Mouse (Mus musculus) neutrophil, adult 5-6 weeks (primary cell): Measurements from ENCODE around the gene Prm3. TPM values are rescaled to one million over a fixed set of nuclear protein-coding genes. Genes with fewer than 3 reads are reported as not detected.

Source experiments
- ATAC-seq: fragments of 151-379, 151-347 bp; 2 replicates; pipeline ENCODE4 v1.8.0; 2017; ENCODE audit warnings: mild to moderate bottlenecking, moderate TSS enrichment; ENCODE audit not compliant: insufficient number of reproducible peaks, poor library complexity, low FRiP score, severe bottlenecking; ENCODE audit errors: extremely low read depth
- total RNA-seq: library from RNA; stranded (forward); fragments of 200-1000 nt; gene quantifications from 2 replicates; pipeline ENCODE4 v1.2.3, GENCODE M21; 2017

The Prm3 gene
- total RNA-seq: not detected in 2 replicates

DNA sequence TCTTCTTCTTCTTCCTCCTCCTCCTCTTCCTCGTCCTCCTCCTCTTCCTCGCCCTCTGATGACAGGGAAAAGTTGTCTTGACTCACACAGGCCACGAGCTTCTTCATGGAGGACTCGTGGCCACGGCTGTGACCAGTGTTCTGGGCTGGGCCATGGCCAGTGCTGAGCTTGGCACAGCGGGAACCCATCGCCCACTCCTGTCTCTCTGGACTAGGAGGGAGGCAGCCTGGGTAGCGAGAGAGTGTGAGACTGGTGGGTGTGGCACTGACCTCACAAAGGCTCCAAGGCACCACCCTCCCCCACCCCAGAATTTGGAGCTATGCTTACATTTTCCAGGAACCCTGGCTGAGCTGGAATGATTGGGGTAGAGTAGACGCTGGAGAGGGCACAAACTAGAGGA is at the start of gene Prm3:
Gene Prm3 (minus strand): TSS at position 213 of the 400 bp plus-strand sequence.
- ATAC-seq: no peak

DNA sequence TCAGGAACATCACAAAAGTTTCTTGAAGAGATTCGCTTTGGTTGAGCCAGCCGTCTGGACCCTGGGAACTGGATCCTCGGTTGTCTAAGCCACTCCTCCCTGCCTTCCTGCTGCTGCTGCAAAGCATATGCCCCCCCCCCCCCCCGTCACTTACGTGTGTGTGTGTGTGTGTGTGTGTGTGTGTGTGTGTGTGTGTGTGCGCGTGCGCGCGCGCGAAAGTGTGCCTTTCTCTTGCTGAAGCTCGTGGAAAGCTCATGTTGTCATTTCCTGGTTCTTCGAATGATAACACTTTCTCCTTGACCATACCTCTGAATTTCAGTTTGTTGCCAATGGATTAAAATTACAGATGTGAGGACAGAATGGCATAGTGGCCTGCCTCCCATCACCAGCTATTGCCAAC is 49.3 kb upstream of the Prm3 start:
- no peak for ATAC-seq

DNA sequence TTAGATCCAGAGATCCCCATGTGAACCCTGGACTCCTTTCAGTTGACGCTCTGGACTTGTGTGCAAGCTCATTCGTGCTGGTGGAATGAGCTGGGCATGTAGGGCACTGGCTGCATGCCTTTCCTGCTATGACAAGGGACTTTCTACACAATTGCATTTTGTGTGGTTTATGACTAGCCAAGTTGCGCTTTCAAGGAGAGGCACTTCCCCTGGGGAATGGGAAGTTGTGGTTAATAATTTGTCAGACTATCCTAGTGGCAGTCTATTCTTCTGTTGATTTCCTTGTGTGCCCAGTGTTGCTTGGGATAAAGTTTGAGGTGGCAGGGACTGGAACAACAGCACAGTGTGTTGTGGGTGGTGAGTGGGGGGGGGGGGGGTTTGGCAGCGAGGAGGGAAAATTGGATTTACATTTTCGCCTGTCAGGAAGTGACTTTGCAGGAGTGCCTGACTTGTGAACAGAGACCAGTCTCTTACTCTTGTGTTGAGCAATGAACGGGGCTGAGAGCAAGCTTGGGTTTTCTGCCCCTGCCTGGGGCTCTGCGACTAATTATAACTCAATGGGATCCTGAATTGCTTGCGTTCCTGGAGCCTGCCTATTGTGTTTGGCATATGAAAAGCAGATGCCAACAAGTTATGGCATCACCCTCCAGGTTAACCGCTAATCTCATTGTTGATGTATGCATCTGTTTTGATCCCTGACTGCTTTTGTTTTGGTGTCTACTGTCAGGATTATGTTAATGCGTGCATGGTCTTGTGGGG is 48.0 kb upstream of the Prm3 start:
- ATAC-seq: peak; percentile 32; the same call in 1 of the 2 replicates

DNA sequence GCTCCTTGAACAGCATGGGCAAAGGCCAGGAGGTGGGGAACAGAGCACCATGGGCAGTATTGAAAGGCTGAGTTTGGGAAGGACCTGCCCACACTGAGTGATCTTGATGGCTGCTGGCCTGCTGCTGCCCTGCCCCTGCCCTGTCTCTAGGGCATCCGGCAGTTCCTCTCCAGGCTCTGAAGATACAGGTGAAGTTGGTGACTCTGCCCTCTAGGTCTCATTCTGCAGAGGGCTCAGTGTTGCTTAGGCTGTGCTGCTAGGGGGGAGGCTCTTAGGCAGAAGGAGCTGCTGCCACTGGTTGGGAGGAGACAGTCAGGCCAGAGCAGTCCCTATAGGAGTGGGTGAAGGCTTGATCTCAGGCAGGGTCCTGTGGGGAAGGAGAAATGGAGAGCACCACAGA is 47.2 kb upstream of the Prm3 start:
- no peak for ATAC-seq

DNA sequence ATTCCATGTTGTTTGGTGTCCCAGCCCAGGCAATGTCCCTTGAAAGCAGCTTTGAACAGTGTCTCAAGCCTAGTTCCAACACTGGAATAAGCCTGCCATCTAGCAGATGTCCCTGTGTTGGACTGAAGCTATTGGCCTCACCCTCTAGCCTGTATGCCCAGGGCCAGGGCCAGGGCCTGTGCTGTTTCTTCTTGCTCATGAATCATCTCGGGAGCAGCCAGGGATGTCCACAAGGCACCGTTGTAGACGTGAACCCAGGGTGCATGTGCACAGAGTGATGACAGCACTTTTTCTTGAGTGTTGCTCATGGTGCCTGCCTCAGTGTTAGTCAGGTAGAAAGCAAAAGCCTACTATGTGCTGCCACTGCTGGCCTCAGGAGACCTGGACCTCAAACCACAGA is 46.5 kb upstream of the Prm3 start:
- ATAC-seq: no peak

DNA sequence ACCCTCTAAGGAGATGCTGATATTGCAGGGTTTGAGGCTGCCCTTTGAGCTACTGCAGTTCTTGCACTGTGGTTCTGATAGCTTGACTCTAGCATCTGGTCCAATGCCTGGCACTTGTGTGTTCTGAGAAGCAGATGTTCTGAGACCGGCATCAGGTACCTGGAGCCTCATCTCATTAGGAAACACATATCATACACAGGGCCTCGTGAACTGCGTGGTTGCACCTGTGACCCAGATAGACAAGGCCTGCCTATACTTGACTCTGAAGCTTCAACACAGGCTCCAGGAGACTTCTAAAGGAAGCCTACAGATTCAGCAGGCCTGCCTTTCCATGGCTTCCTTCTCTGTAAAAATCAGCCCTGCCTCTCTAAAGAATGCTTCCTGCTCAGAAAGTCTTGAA is 45.7 kb upstream of the Prm3 start:
- ATAC-seq: no peak

DNA sequence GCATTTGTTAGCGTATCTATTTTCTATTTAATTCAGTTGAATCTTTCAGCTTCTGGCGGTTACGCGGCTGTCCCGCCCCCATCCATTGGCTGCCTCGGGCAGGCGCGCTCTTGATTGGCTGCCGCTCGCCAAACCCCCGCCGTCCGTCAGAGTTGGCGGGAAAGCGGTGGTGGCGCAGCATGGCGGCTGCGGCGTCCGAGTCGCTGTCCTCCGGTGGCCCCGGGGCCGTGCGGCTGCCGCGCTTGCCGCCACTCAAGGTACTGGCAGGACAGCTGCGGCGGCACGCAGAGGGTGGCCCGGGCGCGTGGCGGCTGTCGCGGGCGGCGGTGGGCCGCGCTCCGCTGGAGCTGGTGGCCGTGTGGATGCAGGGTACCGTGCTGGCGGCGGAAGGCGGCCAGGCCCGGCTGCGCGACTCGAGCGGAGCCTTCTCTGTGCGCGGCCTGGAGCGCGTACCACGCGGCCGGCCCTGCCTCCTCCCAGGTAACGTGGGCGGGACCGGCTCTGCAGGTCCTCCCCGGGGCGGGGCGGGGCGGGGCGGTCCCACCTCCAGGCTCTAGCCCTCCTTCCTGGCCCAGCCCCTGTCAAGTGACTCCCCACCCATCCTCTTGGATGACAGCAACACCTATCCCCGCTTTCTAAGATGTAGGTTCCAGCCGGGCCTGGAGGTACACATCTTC is 44.3 kb upstream of the Prm3 start, which contains the start of gene Rmi2:
Gene Rmi2 (plus strand): TSS at position 149 of the 677 bp plus-strand sequence.
- ATAC-seq: peak; percentile 82

DNA sequence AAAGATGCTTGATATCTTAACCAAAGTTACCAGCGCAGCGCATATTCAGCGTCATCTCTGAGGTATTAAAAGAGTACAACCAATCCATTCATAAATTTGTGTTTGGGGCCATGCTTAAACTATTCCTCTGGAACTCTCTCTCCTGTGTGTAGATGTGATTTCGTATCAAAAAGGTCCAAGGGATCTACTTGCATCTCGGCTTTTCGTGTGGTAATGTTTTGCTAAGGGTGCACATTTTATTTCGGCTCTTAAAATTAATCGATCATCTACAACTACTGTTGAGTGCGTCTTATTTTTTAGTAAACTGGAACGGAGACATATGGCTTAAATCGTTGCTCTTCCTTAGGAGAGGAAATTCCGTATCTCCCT is 43.8 kb upstream of the Prm3 start:
- ATAC-seq: no peak

DNA sequence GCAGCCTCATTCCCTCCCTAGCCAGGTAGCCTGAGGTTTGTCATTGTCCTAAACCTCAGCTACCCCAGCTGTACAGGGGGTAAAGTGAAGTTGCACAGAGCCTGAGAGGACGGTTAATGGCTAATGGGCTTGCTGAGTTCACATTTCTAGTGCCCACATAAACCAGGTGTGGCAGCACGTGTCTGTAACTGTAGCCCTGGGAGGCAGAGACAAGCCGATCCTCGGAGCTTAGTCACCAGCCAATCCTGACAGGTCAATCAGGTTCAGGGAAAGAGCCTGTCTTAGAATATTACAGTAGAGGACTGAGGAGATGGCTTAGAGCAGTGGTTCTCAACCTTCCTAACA is 37.7 kb upstream of the Prm3 start:
- no peak for ATAC-seq

DNA sequence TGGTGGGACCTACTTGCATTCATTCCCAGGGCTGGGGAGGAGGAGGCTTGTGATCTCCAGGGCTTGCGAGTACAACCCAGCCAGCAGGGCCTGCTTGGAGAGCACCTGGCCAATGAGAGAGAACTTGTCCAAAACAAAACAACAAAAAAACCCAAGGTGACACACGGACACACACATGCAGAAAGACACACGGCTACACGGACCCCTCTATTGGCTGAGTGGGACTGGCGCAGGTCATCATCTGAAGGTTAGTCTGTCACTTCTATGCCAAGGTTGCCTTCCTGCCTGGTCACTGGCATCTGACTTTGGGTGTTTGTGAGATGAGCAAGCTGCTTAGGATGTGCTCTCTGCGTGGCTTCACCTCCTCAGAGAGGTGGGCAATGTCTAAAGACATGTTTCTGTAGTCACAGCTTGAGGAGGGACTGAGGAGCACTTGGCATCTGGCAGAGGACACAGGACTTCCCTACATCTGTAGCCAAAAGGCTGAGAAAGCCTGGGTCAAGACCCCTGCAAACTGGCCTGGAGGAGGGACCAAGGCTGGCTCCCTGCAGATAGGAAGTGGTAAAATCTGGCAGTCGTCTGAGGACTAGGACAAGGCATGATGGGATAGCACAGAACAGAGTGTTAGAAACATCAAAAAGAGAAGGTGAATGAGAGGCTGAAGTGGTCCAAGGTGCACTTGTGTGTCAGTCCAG is 37.2 kb upstream of the Prm3 start:
- no peak for ATAC-seq

DNA sequence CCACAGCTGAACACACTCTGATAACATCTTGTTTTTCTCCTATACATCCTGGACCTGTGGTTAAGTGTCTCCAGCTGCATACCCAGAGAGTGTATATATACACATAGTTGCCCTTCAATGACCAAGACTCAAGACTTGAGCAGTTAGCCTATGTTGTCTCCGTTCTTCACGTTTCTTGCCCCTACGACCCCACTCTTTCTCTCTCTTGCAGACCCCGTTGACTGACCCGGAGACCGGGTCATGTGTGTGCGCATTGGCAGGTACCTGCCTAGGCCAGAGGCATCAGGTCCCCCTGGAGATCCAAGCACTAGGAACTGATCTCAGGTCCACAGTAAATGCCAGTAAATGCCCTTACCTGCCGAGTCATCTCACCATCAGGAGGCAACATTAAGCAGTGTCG is 36.6 kb upstream of the Prm3 start:
- no peak for ATAC-seq

DNA sequence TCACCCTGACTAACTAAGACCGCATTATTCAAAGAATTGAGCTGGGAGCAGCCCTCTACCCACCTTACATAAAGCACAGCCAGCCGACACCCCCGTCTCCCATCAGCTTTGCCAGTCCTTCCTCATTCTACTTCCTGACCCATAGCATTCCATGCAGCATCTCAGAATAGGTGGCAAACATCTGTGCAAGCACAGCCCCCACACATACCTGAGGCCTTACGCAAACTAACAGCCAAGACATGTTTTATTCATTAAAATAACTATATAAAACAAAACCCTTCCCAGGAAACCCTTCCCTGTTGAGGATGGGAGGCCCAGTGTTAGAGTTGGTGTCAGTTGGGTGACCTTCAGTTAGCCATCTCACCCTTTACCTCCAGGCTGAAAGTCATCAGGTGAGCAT is 35.1 kb upstream of the Prm3 start:
- no peak for ATAC-seq

DNA sequence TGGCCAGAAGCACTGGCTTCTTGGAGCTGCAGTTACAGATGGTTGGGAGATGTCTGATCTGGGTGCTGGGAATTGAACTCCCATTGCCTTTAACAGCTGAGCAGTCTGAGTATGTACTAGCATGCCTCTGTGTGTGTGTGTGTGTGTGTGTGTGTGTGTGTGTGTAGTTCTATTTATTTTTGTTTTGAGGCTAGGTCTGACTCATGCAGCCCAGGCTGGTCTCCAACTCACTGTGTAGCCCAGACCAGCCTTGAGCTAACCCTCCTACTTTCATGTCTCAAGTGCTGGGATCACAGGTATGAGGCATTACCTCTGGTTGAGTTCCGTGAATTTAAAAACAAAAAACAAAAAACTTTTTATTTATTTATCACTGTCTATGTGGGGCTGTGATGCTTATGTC is 33.8 kb upstream of the Prm3 start:
- no peak for ATAC-seq

DNA sequence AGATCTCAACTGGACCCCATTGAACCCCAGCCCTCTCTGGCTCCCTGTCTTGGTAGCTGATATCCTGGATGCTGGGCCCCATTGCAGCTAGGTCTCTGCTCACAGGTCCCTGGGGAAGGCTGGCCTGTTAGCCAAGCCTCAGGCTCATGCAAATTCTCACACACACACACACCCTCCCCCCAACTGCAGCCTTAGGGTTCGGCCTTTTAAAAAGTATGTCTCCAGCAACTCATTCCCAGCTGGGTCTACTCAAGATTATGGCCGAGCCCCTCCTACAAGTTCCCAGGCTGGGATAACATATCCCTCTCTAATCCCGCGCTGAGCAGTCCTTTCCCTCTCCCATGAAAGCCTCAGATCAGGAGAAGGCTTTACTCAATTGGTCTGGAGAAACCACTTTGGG is 30.7 kb upstream of the Prm3 start:
- ATAC-seq: 0 out of 2 replicates have a peak, but pooled peaks have one; percentile 14

DNA sequence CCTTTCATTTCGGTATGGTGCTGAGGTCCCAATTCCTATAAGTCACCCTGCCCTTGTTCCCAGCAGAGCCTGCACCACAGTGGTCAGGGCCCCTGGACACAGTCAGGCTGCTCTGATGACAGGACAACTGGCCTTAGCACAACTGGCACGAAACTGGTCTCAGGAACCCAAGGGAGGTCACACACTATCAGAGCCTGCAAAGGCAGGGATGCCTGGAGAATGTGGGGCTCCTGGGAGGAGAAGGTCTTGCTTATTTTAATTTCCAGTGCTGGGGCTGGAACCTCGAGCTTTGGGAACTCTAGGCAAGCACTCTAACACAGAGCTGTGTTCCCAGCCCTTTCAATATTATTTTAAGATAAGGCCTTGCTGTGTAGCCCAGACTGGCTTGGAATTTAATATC is 29.3 kb upstream of the Prm3 start:
- no peak for ATAC-seq

DNA sequence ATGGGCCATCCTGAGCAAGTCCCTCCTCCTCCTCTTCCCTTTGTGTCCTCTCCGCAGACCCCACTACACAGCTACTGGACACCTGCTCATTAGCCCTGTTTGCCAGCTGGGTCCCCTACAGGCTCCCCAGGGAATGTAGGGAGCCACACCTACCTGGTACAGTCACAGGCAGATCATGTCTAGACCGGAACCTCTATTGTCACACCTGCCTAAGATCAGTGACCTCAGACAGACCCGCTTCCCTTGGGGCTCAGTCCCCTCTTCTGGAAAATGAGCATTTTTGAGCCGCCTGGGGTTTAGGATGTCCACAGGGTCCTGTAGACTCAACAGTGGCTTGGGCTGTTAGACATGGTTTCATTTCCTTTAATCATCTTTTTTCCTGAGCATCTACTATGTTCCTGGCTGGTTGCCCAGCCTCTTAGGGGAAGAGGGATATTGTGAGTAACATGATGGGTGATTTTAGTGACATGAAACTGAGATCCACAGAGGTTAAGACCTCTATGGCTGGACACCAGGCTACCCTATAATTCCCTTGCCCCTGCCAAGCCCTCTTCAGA is 27.9 kb upstream of the Prm3 start:
- ATAC-seq: peak; percentile 17; the same call in 1 of the 2 replicates

DNA sequence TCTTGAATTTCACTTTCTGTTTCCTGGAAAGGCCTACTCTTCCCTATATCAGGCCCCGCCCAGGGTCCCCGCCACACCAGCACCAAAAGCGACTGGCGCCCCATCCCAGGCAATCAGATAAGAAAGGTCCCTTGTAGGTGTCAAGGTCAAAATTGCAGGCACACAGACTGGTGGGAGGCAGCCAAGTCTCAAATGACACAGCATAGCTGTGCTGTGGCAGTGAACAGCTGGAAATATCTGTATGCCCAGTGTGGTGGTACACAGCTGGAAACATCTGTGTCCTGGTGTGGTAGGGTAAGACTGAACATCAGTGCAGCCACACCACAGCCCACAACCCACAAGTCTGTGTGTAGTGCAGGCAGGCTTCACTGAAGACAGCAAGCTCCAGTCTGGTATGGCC is 24.1 kb upstream of the Prm3 start:
- ATAC-seq: peak; percentile 7; the same call in 1 of the 2 replicates

DNA sequence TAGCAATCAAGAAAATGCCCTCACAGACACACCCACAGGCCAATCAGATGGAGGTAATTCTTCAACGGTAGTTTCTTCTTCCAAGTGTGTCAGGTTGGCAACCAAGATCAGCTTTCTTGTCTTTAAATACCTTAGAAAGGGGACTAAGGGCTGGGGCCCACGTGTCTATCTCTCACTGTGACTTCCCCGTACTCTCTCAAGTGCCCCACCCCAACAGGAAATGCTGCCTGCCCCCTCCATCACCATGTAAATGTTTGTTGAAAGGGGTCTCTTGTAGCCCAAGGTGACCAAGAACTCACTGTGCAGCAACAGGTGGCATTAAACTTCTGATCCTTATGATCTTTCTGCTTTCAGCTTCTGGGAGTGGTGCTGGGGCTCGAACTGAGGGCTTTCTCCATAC is 23.0 kb upstream of the Prm3 start:
- no peak for ATAC-seq

DNA sequence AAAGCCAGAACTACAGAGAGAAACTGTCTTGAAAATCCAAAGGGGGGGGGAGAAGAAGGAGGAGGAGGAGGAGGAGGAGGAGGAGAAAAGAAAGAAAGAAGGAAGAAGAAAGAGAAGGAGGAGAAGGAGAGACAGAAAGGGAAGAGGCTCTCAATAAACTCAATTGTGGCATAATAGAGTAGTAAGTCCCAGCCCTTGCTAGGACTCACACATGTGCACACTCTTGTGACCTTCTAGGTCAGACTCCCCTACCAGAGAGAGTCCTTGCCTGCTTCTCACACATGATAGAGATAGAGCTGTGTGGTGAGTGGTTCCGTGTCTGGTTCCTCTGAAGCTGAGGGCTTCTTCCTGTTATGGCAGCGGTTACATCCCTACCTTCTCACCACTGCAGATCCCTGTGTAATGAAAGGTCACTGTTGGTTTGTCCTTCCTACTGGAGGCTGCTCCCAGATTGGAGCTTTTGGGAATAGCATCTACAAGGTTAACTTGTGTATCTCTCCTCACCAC is 22.2 kb upstream of the Prm3 start, which contains the start of gene Gm11172:
Gene Gm11172 (plus strand): TSS at position 51 of the 507 bp plus-strand sequence.
- ATAC-seq: no peak
